Mouse (Mus musculus) embryonic facial prominence, embryonic 10.5 days (tissue): ENCODE data around the gene Tmem132b. TPM values are rescaled to one million over a fixed set of nuclear protein-coding genes. Genes with fewer than 3 reads are reported as not detected.

Experiments
- DNase-seq: peaks from one replicate; pipeline ENCODE4 v3.0.0-alpha.2; 2017; ENCODE audit warnings: low spot score
- H3K27ac ChIP-seq: fragments of 300-500 bp; sonication (generic); replicated peaks from 2 replicates; pipeline ENCODE4 v1.5.1; 2016; ENCODE audit warnings: mild to moderate bottlenecking
- H3K27me3 ChIP-seq: fragments of 300-500 bp; sonication (generic); replicated peaks from 2 replicates; pipeline ENCODE4 v1.6.1; 2016; ENCODE audit warnings: low read depth, mild to moderate bottlenecking; ENCODE audit not compliant: poor library complexity, severe bottlenecking
- H3K36me3 ChIP-seq: fragments of 300-500 bp; sonication (generic); replicated peaks from 2 replicates; pipeline ENCODE4 v1.6.1; 2016; ENCODE audit warnings: mild to moderate bottlenecking, moderate library complexity
- H3K4me1 ChIP-seq: fragments of 300-500 bp; sonication (generic); 2 replicates; pipeline ENCODE4 v1.6.1; 2016
- H3K4me3 ChIP-seq: fragments of 300-500 bp; sonication (generic); 2 replicates; pipeline ENCODE4 v1.5.1; 2016; ENCODE audit warnings: mild to moderate bottlenecking, moderate library complexity
- H3K9me3 ChIP-seq: fragments of 300-500 bp; sonication (generic); 2 replicates; pipeline ENCODE4 v1.6.1; 2016; ENCODE audit warnings: mild to moderate bottlenecking
- WGBS: fragments of 180-500 bp; shearing (Covaris S2); methylation state at CpG from one replicate; pipeline ENCODE4 v1.1.7; 2016; 5-methylcytosine and 5-hydroxymethylcytosine counted together
- polyA plus RNA-seq: library from polyadenylated mRNA; unstranded; fragments of >200 nt; fragmentation: Nextera tagmentation; extraction: Ambion mirVana; gene quantifications from 2 replicates; pipeline ENCODE4 v1.2.1, GENCODE M21; 2016

Gene Tmem132b
- polyA plus RNA-seq, 1 experiment from 2014 or later: 0.34 TPM

- WGBS: 79% methylated on average over 2 of the region's 2 CpGs
- peaks cover 6% of the 10 kb centered on the region; the same call in 1 of the 2 replicates for H3K9me3 ChIP-seq
- peaks cover under 1% of the 10 kb centered on the region; the same call in 1 of the 2 replicates for H3K36me3 ChIP-seq
- peaks cover 8% of the 10 kb centered on the region for H3K27me3 ChIP-seq
- H3K27ac ChIP-seq: no peak overlapping the region
- no peak overlapping the region for H3K4me3 ChIP-seq
- no peak for DNase-seq
- peaks cover 10% of the 10 kb centered on the region for H3K4me1 ChIP-seq
Observed at GRCm38 (mm10) chr5:125523361-125523760, 8.2 kb upstream of the Tmem132b start.

- Histone ChIP-seq H3K4me3 (no peak overlapping the region), H3K27me3 (peaks cover 30% of the 10 kb centered on the region), H3K9me3 (peaks cover 6% of the 10 kb centered on the region; the same call in 1 of the 2 replicates), H3K36me3 (no peaks in the 10 kb centered on the region), H3K27ac (no peak overlapping the region), H3K4me1 (peaks cover 10% of the 10 kb centered on the region)
- no peak for DNase-seq
- WGBS: 55% methylated on average over 5 of the region's 5 CpGs
Observed at GRCm38 (mm10) chr5:125525516-125525915, 6.1 kb upstream of the Tmem132b start.

- H3K27ac ChIP-seq: no peak overlapping the region
- H3K9me3 ChIP-seq: peaks cover 6% of the 10 kb centered on the region; the same call in 1 of the 2 replicates
- H3K4me1 ChIP-seq: peaks cover 2% of the 10 kb centered on the region
- no peak for DNase-seq
- peaks cover 39% of the 10 kb centered on the region for H3K27me3 ChIP-seq
- no peaks in the 10 kb centered on the region for H3K36me3 ChIP-seq
- 74% methylated on average over 4 of the region's 4 CpGs for WGBS
- H3K4me3 ChIP-seq: no peak overlapping the region
Observed at GRCm38 (mm10) chr5:125526464-125526863, 5.1 kb upstream of the Tmem132b start.

GRCm38 (mm10) chr5:125529109-125529508 is 2.5 kb upstream of the Tmem132b start:
- Histone ChIP-seq H3K4me1 (peaks cover 27% of the 10 kb centered on the region), H3K27me3 (peaks cover 66% of the 10 kb centered on the region), H3K9me3 (peaks cover 6% of the 10 kb centered on the region; the same call in 1 of the 2 replicates), H3K4me3 (no peak overlapping the region), H3K27ac (no peak overlapping the region), H3K36me3 (no peaks in the 10 kb centered on the region)
- 7% methylated on average over 5 of the region's 5 CpGs for WGBS
- peak; percentile 80 for DNase-seq

- Histone ChIP-seq H3K4me3 (peak overlapping the region; percentile 66), H3K27me3 (peaks cover 96% of the 10 kb centered on the region), H3K36me3 (no peaks in the 10 kb centered on the region), H3K4me1 (peaks cover 40% of the 10 kb centered on the region), H3K9me3 (0 out of 2 replicates have a peak, but pooled peaks cover 2% of the 10 kb centered on the region), H3K27ac (peak overlapping the region; percentile 69; the same call in 1 of the 2 replicates)
- DNase-seq: peak; percentile 82
- WGBS: 4% methylated on average over 30 of the region's 30 CpGs
Observed at GRCm38 (mm10) chr5:125532191-125532544, 594 bp downstream of the Tmem132b start.

GRCm38 (mm10) chr5:125532545-125533224 is 1.1 kb downstream of the Tmem132b start:
- H3K27me3 ChIP-seq: peaks cover 99% of the 10 kb centered on the region
- DNase-seq: peak; percentile 34
- no peaks in the 10 kb centered on the region for H3K36me3 ChIP-seq
- 1% methylated on average over 64 of the region's 64 CpGs for WGBS
- H3K4me1 ChIP-seq: peaks cover 40% of the 10 kb centered on the region
- H3K27ac ChIP-seq: peak overlapping the region; percentile 69
- H3K4me3 ChIP-seq: peak overlapping the region; percentile 66
- 0 out of 2 replicates have a peak, but pooled peaks cover 2% of the 10 kb centered on the region for H3K9me3 ChIP-seq

- no peak overlapping the region; the same call in 1 of the 2 replicates for H3K27ac ChIP-seq
- peaks cover 95% of the 10 kb centered on the region for H3K27me3 ChIP-seq
Observed at GRCm38 (mm10) chr5:125533225-125533900, 1.8 kb downstream of the Tmem132b start.

GRCm38 (mm10) chr5:125534168-125534610 is 2.6 kb downstream of the Tmem132b start:
- Histone ChIP-seq H3K36me3 (no peaks in the 10 kb centered on the region), H3K9me3 (0 out of 2 replicates have a peak, but pooled peaks cover 2% of the 10 kb centered on the region), H3K27me3 (peaks cover 90% of the 10 kb centered on the region), H3K27ac (no peak overlapping the region), H3K4me3 (peak overlapping the region; percentile 66), H3K4me1 (peaks cover 40% of the 10 kb centered on the region)
- 10% methylated on average over 7 of the region's 7 CpGs for WGBS
- DNase-seq: no peak

More at GRCm38 (mm10) chr5:125533225-125533900, 1.8 kb downstream of the Tmem132b start:
- Histone ChIP-seq H3K4me1 (peaks cover 40% of the 10 kb centered on the region), H3K4me3 (peak overlapping the region; percentile 66), H3K36me3 (no peaks in the 10 kb centered on the region), H3K9me3 (0 out of 2 replicates have a peak, but pooled peaks cover 2% of the 10 kb centered on the region)
- WGBS: 2% methylated on average over 24 of the region's 24 CpGs
- DNase-seq: no peak

GRCm38 (mm10) chr5:125534611-125535324 is 3.2 kb downstream of the Tmem132b start:
- under 1% methylated on average over 26 of the region's 26 CpGs for WGBS

GRCm38 (mm10) chr5:125545090-125545489 is 13.5 kb downstream of the Tmem132b start:
- peaks cover 51% of the 10 kb centered on the region for H3K27me3 ChIP-seq
- H3K4me3 ChIP-seq: no peak overlapping the region
- peaks cover 30% of the 10 kb centered on the region for H3K4me1 ChIP-seq
- 87% methylated on average over 2 of the region's 2 CpGs for WGBS
- no peak overlapping the region for H3K27ac ChIP-seq
- H3K9me3 ChIP-seq: 0 out of 2 replicates have a peak, but pooled peaks cover 4% of the 10 kb centered on the region
- no peak for DNase-seq
- no peaks in the 10 kb centered on the region for H3K36me3 ChIP-seq

More at GRCm38 (mm10) chr5:125534611-125535324, 3.2 kb downstream of the Tmem132b start:
- DNase-seq: peak; percentile 32
- peaks cover 89% of the 10 kb centered on the region for H3K27me3 ChIP-seq
- no peak overlapping the region for H3K27ac ChIP-seq
- H3K9me3 ChIP-seq: 0 out of 2 replicates have a peak, but pooled peaks cover 2% of the 10 kb centered on the region
- peaks cover 40% of the 10 kb centered on the region for H3K4me1 ChIP-seq
- peak overlapping the region; percentile 31 for H3K4me3 ChIP-seq
- H3K36me3 ChIP-seq: no peaks in the 10 kb centered on the region

GRCm38 (mm10) chr5:125546293-125546692 is 14.7 kb downstream of the Tmem132b start:
- no peaks in the 10 kb centered on the region for H3K36me3 ChIP-seq
- 13% methylated on average over 13 of the region's 13 CpGs for WGBS

More at GRCm38 (mm10) chr5:125546293-125546692, 14.7 kb downstream of the Tmem132b start:
- H3K4me3 ChIP-seq: no peak overlapping the region
- H3K9me3 ChIP-seq: 0 out of 2 replicates have a peak, but pooled peaks cover 4% of the 10 kb centered on the region
- H3K27ac ChIP-seq: no peak overlapping the region
- DNase-seq: no peak
- peaks cover 31% of the 10 kb centered on the region for H3K4me1 ChIP-seq
- peaks cover 52% of the 10 kb centered on the region for H3K27me3 ChIP-seq
